Mouse (Mus musculus) layer of hippocampus, adult 11-12 months (tissue): Measurements from ENCODE around the gene Slc6a20b.

Experiments used
- DNase-seq: peaks from one replicate; pipeline ENCODE4 v3.0.0; 2022; ENCODE audit warnings: low spot score

Gene Slc6a20b

GRCm38 (mm10) chr9:123589240-123589910 lies 43.0 kb downstream of the Slc6a20b start:
- no peak for DNase-seq

- no peak for DNase-seq
These were observed 54.8 kb downstream of the Slc6a20b start for GRCm38 (mm10) chr9:123577360-123578192.

- no peak for DNase-seq
These were observed 77.8 kb downstream of the Slc6a20b start for GRCm38 (mm10) chr9:123554599-123554998.
